Mouse (Mus musculus) Muller cell, postnatal 12 days (primary cell): Measurements from ENCODE around the gene Ifit3.
"Not testable (repeated sequence)": the region's sequence is repeated elsewhere in the genome, so short reads cannot be mapped to it uniquely, and the experiment has no call there.

Source experiments
- DNase-seq: peaks from one replicate; pipeline ENCODE4 v3.0.0-alpha.2; 2015; ENCODE audit errors: inconsistent ontology term

Ifit3 gene

GRCm38 (mm10) chr19:34583126-34583766, at the start of gene Ifit3:
Ifit3 (plus strand) TSS chr19:34583531.
- DNase-seq = peak; percentile 65

- DNase-seq = no peak
These were observed 43.9 kb upstream of the Ifit3 start for GRCm38 (mm10) chr19:34539422-34539821.

- no peak for DNase-seq
These were observed 37.1 kb upstream of the Ifit3 start for GRCm38 (mm10) chr19:34546211-34546610.

- DNase-seq = peak; percentile 69
These were observed 35.4 kb upstream of the Ifit3 start for GRCm38 (mm10) chr19:34547976-34548375.

- no peak for DNase-seq
These were observed 33.2 kb upstream of the Ifit3 start for GRCm38 (mm10) chr19:34550205-34550533.

- peak; percentile 85 for DNase-seq
These were observed 32.7 kb upstream of the Ifit3 start, which contains the start of gene Ifit2 for GRCm38 (mm10) chr19:34550534-34551223. Ifit2 (plus strand) TSS chr19:34550694.

GRCm38 (mm10) chr19:34551981-34552380, 31.4 kb upstream of the Ifit3 start:
- peak; percentile 78 for DNase-seq

- peak; percentile 69 for DNase-seq
These were observed 30.3 kb upstream of the Ifit3 start for GRCm38 (mm10) chr19:34553021-34553420.

GRCm38 (mm10) chr19:34553522-34553921, 29.8 kb upstream of the Ifit3 start:
- DNase-seq = no peak

- DNase-seq = no peak
These were observed 29.3 kb upstream of the Ifit3 start for GRCm38 (mm10) chr19:34554061-34554460.

- DNase-seq = peak; percentile 36
These were observed 26.7 kb upstream of the Ifit3 start for GRCm38 (mm10) chr19:34556621-34557020.

- no peak for DNase-seq
These were observed 20.8 kb upstream of the Ifit3 start for GRCm38 (mm10) chr19:34562556-34562955.

GRCm38 (mm10) chr19:34566178-34566784, 17.1 kb upstream of the Ifit3 start:
- DNase-seq = no peak

- no peak for DNase-seq
These were observed 14.1 kb upstream of the Ifit3 start for GRCm38 (mm10) chr19:34568988-34569895.

- no peak for DNase-seq
These were observed 13.3 kb upstream of the Ifit3 start for GRCm38 (mm10) chr19:34569896-34570476.

GRCm38 (mm10) chr19:34571080-34571479, 12.3 kb upstream of the Ifit3 start:
- DNase-seq = no peak

- DNase-seq = no peak
These were observed 9.7 kb upstream of the Ifit3 start for GRCm38 (mm10) chr19:34573650-34574049.

- DNase-seq = peak; percentile 57
These were observed 6.2 kb upstream of the Ifit3 start for GRCm38 (mm10) chr19:34577121-34577520.

- not testable (repeated sequence) for DNase-seq
These were observed 635 bp upstream of the Ifit3 start for GRCm38 (mm10) chr19:34582696-34583095.

GRCm38 (mm10) chr19:34585740-34586458, 2.6 kb downstream of the Ifit3 start:
- DNase-seq = peak; percentile 37
